Mouse (Mus musculus) olfactory bulb, adult 2 months (tissue): ENCODE results near the gene Rnf41. TPM values are rescaled to one million over a fixed set of nuclear protein-coding genes. Genes with fewer than 3 reads are reported as not detected.

Experiments
- H3K27ac ChIP-seq: fragments of 200-500 bp; 2 replicates; pipeline ENCODE4 v1.5.1; 2012; ENCODE audit warnings: low read depth, low read length; ENCODE audit not compliant: insufficient read depth
- H3K4me1 ChIP-seq: fragments of 200-500 bp; 2 replicates; pipeline ENCODE4 v1.6.1; 2012; ENCODE audit warnings: low read length; ENCODE audit not compliant: control insufficient read depth, insufficient read depth
- H3K4me3 ChIP-seq: fragments of 200-500 bp; 2 replicates; pipeline ENCODE4 v1.5.1; 2012; ENCODE audit warnings: mild to moderate bottlenecking, low read depth, low read length, moderate library complexity; ENCODE audit not compliant: insufficient read depth
- CTCF ChIP-seq: fragments of 200-500 bp; IDR thresholded peaks from 2 replicates; pipeline ENCODE4 v1.5.1; 2012; ENCODE audit warnings: low read depth, mild to moderate bottlenecking, low read length, moderate library complexity; ENCODE audit not compliant: insufficient read depth
- POLR2A ChIP-seq: fragments of 200-500 bp; IDR thresholded peaks from 2 replicates; pipeline ENCODE4 v1.6.1; 2012; ENCODE audit warnings: mild to moderate bottlenecking, low read depth, low read length, moderate library complexity; ENCODE audit not compliant: insufficient read depth
- WGBS: fragments of 180-500 bp; shearing (Covaris S2); methylation state at CpG from one replicate; pipeline ENCODE4 v1.1.7; 2018; 5-methylcytosine and 5-hydroxymethylcytosine counted together
- polyA plus RNA-seq: library from polyadenylated mRNA; stranded (reverse); fragments of >200 nt; gene quantifications from 2 replicates; pipeline ENCODE4 v1.2.4, GENCODE M21; 2012; ENCODE audit warnings: low replicate concordance; ENCODE audit not compliant: missing spikeins, insufficient read depth, insufficient read length

Rnf41 gene
- polyA plus RNA-seq, 1 experiment, result 155 TPM

DNA sequence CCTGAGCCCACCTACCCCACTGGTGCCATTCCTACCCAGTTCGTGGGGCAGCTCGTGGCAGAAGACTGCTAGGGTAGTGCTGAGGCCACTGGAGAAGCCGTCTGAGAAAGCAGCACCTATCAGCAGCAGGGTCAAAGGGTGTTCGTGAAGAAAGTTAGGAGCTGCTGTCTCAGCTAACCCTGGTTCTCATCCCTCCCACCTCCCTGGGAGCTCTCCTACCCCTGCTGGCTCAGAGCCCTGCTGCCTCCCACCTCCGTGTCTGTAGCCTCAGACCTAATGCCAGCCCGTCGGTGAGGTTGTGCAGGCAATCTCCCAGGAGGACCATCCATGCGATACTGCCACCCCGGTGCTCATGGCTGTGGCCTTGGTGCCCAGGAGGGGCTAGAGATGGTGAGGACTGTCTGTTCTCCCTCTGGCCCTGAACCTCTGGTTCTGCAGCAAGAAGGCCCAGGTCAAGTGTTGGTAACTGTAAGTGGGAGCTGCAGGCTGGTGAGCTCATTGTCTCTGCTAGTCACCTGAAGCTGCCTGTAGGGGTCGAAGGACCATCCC, 14.7 kb upstream of the Rnf41 start:
- no peak for TF ChIP-seq CTCF
- no peak for TF ChIP-seq POLR2A
- Histone ChIP-seq H3K4me3 (no peak overlapping the region), H3K4me1 (peaks cover 47% of the 10 kb centered on the region), H3K27ac (no peak overlapping the region)
- 44% methylated on average over 10 of the region's 10 CpGs for WGBS

DNA sequence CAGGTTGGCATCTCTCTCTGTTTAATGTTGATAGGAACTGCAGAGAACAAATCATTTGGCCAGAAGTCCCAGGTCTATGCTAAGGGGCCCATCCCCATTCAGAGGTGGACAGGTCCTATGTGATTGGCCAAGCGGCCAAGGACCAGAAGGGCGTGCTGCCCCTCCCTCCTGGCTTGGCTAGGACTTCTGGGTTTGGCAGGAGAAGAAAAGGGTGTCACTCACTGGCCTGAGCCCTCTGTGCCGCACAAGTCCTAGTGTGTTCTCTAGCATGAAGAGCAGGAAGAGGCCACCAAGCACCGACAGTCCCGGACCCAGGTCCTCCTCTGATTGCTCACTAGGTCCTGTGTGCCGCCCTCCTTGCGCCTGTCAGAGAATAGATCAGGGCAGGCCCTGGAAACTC, 14.0 kb upstream of the Rnf41 start:
- 32% methylated on average over 7 of the region's 7 CpGs for WGBS
- peaks cover 45% of the 10 kb centered on the region for H3K4me1 ChIP-seq
- H3K27ac ChIP-seq, result no peak overlapping the region
- H3K4me3 ChIP-seq, result no peak overlapping the region
- no peak for TF ChIP-seq POLR2A
- no peak for TF ChIP-seq CTCF

DNA sequence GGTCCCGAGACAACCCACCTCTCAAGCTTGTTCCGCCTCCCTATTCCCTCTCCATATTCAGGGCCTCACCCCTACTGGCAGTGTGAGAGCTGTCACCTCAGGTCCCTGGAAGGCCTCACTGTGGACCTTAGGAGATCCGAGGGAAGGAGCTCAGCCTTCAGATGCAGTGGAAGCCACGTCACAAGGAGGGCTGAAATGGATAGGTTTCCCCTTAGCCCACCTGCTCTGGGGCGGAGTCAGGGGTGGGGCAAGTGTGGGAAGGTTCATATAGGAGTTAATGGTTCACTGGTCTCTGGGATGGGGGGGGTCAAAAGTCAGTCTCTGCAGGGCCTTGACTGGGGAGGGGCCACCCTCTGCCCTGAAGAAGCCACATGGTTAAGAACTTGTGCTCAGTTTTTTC, 11.1 kb upstream of the Rnf41 start:
- no peak overlapping the region for H3K4me3 ChIP-seq
- TF ChIP-seq POLR2A (no peak), CTCF (no peak)
- 49% methylated on average over 5 of the region's 5 CpGs for WGBS
- H3K4me1 ChIP-seq, result peaks cover 27% of the 10 kb centered on the region
- H3K27ac ChIP-seq, result no peak overlapping the region

DNA sequence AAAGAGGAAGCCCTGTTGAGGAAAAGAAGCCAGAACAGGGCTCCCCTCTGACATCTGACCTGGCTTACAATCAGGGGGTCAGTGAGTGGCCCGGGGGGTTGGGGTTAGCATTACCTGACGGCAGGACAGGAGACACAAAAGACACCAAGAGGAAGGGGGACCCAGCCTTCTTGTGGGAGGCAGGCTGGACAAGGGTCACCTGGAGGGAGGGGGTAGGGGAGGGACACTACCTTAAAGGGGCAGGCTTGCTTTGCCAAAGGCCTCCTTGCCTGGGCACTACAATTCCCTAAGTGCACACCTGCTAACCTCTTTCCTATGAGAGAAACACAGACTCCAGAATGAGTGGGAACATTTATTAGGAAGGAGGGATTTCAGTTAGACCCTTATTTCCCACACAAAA, 10.4 kb upstream of the Rnf41 start, which contains the start of gene Slc39a5:
TSS of gene Slc39a5 (minus strand) at position 174 of the 400 bp plus-strand sequence.
- Histone ChIP-seq H3K4me1 (peaks cover 20% of the 10 kb centered on the region), H3K4me3 (no peak within 1 kb of the TSS), H3K27ac (no peak within 1 kb of the TSS)
- TF ChIP-seq POLR2A (no peak), CTCF (no peak)
- 34% methylated on average over 2 of the region's 2 CpGs for WGBS

DNA sequence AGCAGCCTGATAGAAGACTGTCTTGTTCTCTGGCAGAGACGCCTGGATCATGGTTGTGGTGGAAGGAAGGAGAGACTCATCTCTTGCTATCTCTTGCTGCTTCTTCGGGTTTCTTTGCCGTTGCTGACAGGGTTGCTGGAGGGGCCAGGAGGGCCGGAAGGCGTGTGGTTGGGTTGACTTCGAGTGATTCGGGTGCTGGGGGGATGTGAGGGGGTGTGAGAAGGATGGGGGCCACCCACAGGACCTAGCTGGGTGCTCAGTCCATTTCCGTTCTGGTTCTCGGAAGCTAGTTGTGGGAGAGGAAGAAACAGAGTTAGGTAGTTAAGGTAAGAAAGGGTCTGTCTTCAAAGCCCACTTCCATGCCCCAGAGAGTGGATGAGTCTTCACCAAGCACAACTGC, 9.8 kb upstream of the Rnf41 start:
- 79% methylated on average over 9 of the region's 9 CpGs for WGBS
- Histone ChIP-seq H3K4me1 (peaks cover 14% of the 10 kb centered on the region), H3K27ac (no peak overlapping the region), H3K4me3 (no peak overlapping the region)
- no peak for TF ChIP-seq CTCF
- no peak for TF ChIP-seq POLR2A

DNA sequence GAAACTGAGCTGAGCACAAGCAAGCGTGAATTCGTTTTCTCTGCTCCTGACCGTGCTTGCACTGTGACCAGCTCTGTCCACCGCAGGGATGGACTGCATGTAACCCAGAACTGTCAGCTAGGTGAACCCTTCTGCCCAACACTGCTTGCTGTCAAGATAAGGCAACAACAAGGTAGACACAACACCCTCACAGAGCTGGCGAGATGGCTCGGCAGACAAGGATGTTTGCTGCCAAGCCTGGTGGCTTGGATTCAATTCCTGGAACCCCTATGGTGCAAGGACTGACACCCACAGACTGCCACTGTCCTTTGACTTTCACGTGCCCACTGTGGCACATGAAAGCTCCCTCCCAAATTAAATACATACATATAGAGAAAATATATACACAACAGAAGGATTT, 7.5 kb upstream of the Rnf41 start:
- H3K4me1 ChIP-seq, result peaks cover 10% of the 10 kb centered on the region
- TF ChIP-seq CTCF (no peak), POLR2A (no peak)
- 72% methylated on average over 7 of the region's 7 CpGs for WGBS
- no peak overlapping the region for H3K27ac ChIP-seq
- H3K4me3 ChIP-seq, result no peak overlapping the region

DNA sequence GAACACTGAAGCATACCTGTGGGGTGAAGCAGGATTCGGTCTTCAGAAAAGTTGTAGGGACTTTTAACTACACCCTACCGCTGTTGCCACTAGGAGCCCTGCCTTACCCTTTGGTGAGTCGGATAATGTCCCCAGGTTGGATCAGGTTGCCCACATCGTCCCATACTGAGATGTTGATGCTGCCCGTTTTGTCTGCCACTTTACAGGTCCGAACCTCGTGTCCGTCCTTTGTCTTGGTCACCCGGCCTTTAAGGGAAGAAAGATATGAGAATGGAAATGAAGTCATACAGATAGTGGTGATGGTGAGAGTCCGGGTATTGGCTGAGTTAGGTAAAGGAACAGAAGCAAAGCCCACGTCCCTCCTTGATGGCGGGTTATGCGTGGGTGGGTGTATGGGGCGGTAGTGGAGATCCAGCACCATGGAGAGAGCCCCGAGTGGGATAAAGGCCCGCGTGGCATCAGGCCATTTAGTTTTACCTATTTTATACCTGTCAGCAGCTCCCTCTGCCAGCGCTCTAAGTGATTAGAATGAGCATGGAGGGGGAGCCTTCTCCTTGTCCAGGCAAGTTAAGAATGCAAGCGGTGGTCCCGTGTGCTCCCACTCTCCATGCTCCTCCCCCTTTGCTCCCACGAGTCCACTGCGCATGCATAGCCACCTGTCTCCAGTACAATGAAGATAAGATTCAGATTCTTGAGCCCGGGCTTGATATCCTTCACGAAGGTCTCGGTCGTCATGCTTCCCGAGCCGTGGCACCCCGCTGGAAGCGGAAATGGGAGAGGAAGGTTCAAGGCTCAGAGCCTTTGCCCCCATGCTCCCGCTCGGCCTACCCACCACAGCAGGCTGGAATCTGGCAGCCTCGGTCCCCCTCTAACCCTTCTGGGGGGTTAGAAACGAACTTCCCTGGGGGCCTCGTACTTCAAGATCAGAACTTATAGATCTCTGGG, 2.6 kb upstream of the Rnf41 start:
- no peak for TF ChIP-seq POLR2A
- no peak for TF ChIP-seq CTCF
- H3K27ac ChIP-seq, result peak overlapping the region; percentile 55
- H3K4me1 ChIP-seq, result peaks cover 15% of the 10 kb centered on the region
- peak overlapping the region; percentile 68 for H3K4me3 ChIP-seq
- WGBS, result 13% methylated on average over 35 of the region's 35 CpGs

DNA sequence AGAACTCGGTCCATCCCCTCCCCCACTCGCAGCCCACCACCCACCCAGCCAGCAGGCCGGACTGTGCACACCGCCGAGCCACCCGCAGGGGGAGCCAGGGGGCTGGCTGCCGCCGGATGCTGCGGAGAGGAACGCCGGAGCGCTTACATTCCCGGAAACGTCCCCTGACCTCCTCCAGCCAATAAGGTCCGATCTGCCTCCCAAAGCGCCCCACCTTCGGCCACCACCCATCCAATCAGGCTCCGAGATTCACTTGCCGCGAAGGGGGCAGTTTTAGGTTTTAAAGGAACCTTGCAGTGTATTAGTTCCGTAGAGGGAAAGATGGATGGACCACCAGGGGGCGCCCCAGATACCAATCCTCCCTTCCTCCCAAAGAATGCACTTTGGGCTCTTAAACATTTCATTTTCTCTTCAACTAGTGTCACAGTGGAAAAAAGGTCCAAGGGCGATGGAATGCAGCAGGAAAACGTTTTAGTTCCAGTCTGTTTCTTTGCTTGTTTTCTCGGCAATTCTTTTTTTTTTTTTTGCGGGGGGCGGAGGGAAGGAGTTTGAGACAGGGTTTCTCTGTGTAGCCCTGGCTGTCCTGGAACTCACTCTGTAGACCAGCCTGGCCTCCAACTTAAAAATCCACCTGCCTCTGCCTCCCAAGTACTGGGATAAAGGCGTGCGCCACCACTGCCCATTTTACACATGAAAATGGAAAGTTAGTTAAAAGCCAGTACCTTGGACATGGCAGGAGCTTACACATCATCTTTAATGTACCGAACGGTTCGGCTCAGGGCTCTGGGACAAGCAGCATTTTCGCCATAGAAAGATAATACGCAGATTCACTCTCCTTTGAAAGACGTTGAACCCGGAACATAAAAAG, 1.5 kb upstream of the Rnf41 start:
- peak overlapping the region; percentile 68 for H3K4me3 ChIP-seq
- H3K27ac ChIP-seq, result peak overlapping the region; percentile 55
- TF ChIP-seq CTCF (peak; percentile 74), POLR2A (peak; percentile 36)
- H3K4me1 ChIP-seq, result peaks cover 18% of the 10 kb centered on the region
- WGBS, result 4% methylated on average over 36 of the region's 36 CpGs

DNA sequence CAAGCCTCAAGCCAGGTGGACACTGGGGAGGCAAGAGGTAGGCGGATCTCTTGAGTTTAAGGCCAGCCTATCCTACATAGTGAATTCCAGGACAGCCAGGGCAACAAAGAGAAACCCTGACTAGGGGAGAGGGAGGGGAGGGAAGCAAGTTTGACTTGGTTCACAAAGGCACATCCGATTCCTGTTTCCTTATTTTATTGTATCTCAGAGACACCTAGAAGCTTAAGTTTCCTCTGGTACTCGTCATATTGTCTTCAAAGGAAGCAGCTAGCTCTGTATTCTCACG, 954 bp upstream of the Rnf41 start:
- H3K4me3 ChIP-seq, result 0 out of 2 replicates have a peak overlapping the region, but pooled peaks have one; percentile 8
- TF ChIP-seq POLR2A, result no peak
- TF ChIP-seq CTCF, result no peak
- peaks cover 20% of the 10 kb centered on the region for H3K4me1 ChIP-seq
- peak overlapping the region; percentile 4 for H3K27ac ChIP-seq
- 22% methylated on average over 4 of the region's 4 CpGs for WGBS

DNA sequence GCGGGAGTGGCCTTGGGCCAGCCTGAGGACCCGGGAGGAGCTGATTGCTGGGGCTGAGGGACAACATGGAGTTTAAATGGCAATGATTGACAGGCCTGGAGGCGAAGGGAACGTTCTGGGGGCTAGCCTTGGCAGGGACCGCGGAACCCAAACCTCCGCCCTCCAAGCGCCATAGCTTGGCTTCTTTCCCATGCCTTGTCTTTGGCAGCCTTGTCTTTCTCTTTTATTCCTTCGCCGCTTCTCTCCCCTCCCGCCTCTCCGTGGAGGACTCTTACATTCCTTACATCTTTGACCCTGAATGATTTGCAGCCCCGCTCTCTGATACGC, 561 bp downstream of the Rnf41 start:
- H3K4me1 ChIP-seq, result peaks cover 20% of the 10 kb centered on the region
- peak overlapping the region; percentile 92 for H3K4me3 ChIP-seq
- WGBS, result 0% methylated on average over 14 of the region's 14 CpGs
- H3K27ac ChIP-seq, result peak overlapping the region; percentile 83; the same call in 1 of the 2 replicates
- TF ChIP-seq POLR2A (no peak), CTCF (no peak)
